Mouse (Mus musculus): ENCODE data around the gene AL732309.1. TPM values are rescaled to one million over a fixed set of nuclear protein-coding genes. Genes with fewer than 3 reads are reported as not detected.

Gene AL732309.1
- polyA plus RNA-seq, 1 experiment from 2014 or later = 5.0 TPM

- ATAC-seq (replicated peaks; ENCODE audit: low FRiP score, low TSS enrichment, low read depth) = no peak
- Histone ChIP-seq H3K27ac (ENCODE audit: low read depth) (no peak overlapping the region), H3K27me3 (replicated peaks; ENCODE audit: control insufficient read depth, insufficient read depth, low read length) (peaks cover 22% of the 10 kb centered on the region), H3K4me1 (replicated peaks; ENCODE audit: control insufficient read depth, insufficient read depth, low read length) (peaks cover 6% of the 10 kb centered on the region; the same call in 1 of the 2 replicates), H3K9ac (ENCODE audit: low read length) (no peak overlapping the region), H3K9me3 (ENCODE audit: control insufficient read depth, low read length) (no peaks in the 10 kb centered on the region), H3K4me3 (ENCODE audit: low read depth, low read length) (no peak overlapping the region), H3K4me2 (ENCODE audit: low read length) (no peak overlapping the region), H3K36me3 (ENCODE audit: control insufficient read depth, insufficient read depth, low read length) (no peaks in the 10 kb centered on the region)
- no peak for DNase-seq (ENCODE audit: low spot score)
- 89% methylated on average over 3 of the region's 3 CpGs for WGBS
These were observed 6.9 kb downstream of the AL732309.1 start for GRCm38 (mm10) chr2:25239766-25240165.

GRCm38 (mm10) chr2:25238106-25238505 is 8.6 kb downstream of the AL732309.1 start:
- H3K27ac ChIP-seq (ENCODE audit: low read depth) = no peak overlapping the region
- peaks cover 6% of the 10 kb centered on the region; the same call in 1 of the 2 replicates for H3K4me1 ChIP-seq (replicated peaks; ENCODE audit: control insufficient read depth, insufficient read depth, low read length)
- no peak overlapping the region for H3K4me3 ChIP-seq (ENCODE audit: low read depth, low read length)
- ATAC-seq (replicated peaks; ENCODE audit: low FRiP score, low TSS enrichment, low read depth) = no peak
- H3K27me3 ChIP-seq (replicated peaks; ENCODE audit: control insufficient read depth, insufficient read depth, low read length) = peaks cover 21% of the 10 kb centered on the region
- no peak for DNase-seq (ENCODE audit: low spot score)
- H3K36me3 ChIP-seq (ENCODE audit: control insufficient read depth, insufficient read depth, low read length) = no peaks in the 10 kb centered on the region
- H3K9me3 ChIP-seq (ENCODE audit: control insufficient read depth, low read length) = no peaks in the 10 kb centered on the region
- H3K4me2 ChIP-seq (ENCODE audit: low read length) = no peak overlapping the region
- no peak overlapping the region for H3K9ac ChIP-seq (ENCODE audit: low read length)

- peaks cover 6% of the 10 kb centered on the region; the same call in 1 of the 2 replicates for H3K4me1 ChIP-seq (replicated peaks; ENCODE audit: control insufficient read depth, insufficient read depth, low read length)
- ATAC-seq (replicated peaks; ENCODE audit: low FRiP score, low TSS enrichment, low read depth) (no peak), DNase-seq (ENCODE audit: low spot score) (no peak)
- no peak overlapping the region for H3K9ac ChIP-seq (ENCODE audit: low read length)
- H3K4me2 ChIP-seq (ENCODE audit: low read length) = no peak overlapping the region
- no peak overlapping the region for H3K27ac ChIP-seq (ENCODE audit: low read depth)
- H3K9me3 ChIP-seq (ENCODE audit: control insufficient read depth, low read length) = no peaks in the 10 kb centered on the region
- H3K4me3 ChIP-seq (ENCODE audit: low read depth, low read length) = no peak overlapping the region
- WGBS = 56% methylated on average over 4 of the region's 4 CpGs
- H3K36me3 ChIP-seq (ENCODE audit: control insufficient read depth, insufficient read depth, low read length) = no peaks in the 10 kb centered on the region
- H3K27me3 ChIP-seq (replicated peaks; ENCODE audit: control insufficient read depth, insufficient read depth, low read length) = peaks cover 16% of the 10 kb centered on the region
These were observed 9.1 kb downstream of the AL732309.1 start for GRCm38 (mm10) chr2:25237522-25237921.

GRCm38 (mm10) chr2:25236614-25237013 is 10.0 kb downstream of the AL732309.1 start, which contains the start of gene Rnf224:
TSS of gene Rnf224 (minus strand) at chr2:25236787.
- Histone ChIP-seq H3K4me2 (ENCODE audit: low read length) (no peak within 1 kb of the TSS), H3K27me3 (replicated peaks; ENCODE audit: control insufficient read depth, insufficient read depth, low read length) (peaks cover 7% of the 10 kb centered on the region), H3K4me1 (replicated peaks; ENCODE audit: control insufficient read depth, insufficient read depth, low read length) (peaks cover 6% of the 10 kb centered on the region; the same call in 1 of the 2 replicates), H3K27ac (ENCODE audit: low read depth) (no peak within 1 kb of the TSS), H3K4me3 (ENCODE audit: low read depth, low read length) (no peak within 1 kb of the TSS), H3K9me3 (ENCODE audit: control insufficient read depth, low read length) (no peaks in the 10 kb centered on the region), H3K36me3 (ENCODE audit: control insufficient read depth, insufficient read depth, low read length) (no peaks in the 10 kb centered on the region), H3K9ac (ENCODE audit: low read length) (no peak within 1 kb of the TSS)
- ATAC-seq (replicated peaks; ENCODE audit: low FRiP score, low TSS enrichment, low read depth) (no peak), DNase-seq (ENCODE audit: low spot score) (no peak)
- 31% methylated on average over 8 of the region's 8 CpGs for WGBS

GRCm38 (mm10) chr2:25234551-25235220 is 12.0 kb downstream of the AL732309.1 start:
- no peak overlapping the region for H3K4me3 ChIP-seq (ENCODE audit: low read depth, low read length)
- no peak for ATAC-seq (replicated peaks; ENCODE audit: low FRiP score, low TSS enrichment, low read depth)
- no peaks in the 10 kb centered on the region for H3K36me3 ChIP-seq (ENCODE audit: control insufficient read depth, insufficient read depth, low read length)
- no peaks in the 10 kb centered on the region for H3K27me3 ChIP-seq (replicated peaks; ENCODE audit: control insufficient read depth, insufficient read depth, low read length)
- WGBS = 57% methylated on average over 5 of the region's 5 CpGs
- no peak overlapping the region for H3K4me2 ChIP-seq (ENCODE audit: low read length)
- H3K4me1 ChIP-seq (replicated peaks; ENCODE audit: control insufficient read depth, insufficient read depth, low read length) = no peaks in the 10 kb centered on the region
- no peak overlapping the region for H3K9ac ChIP-seq (ENCODE audit: low read length)
- no peak for DNase-seq (ENCODE audit: low spot score)
- no peak overlapping the region for H3K27ac ChIP-seq (ENCODE audit: low read depth)
- no peaks in the 10 kb centered on the region for H3K9me3 ChIP-seq (ENCODE audit: control insufficient read depth, low read length)

GRCm38 (mm10) chr2:25234050-25234449 is 12.6 kb downstream of the AL732309.1 start, which contains the start of gene Slc34a3:
TSS of gene Slc34a3 (minus strand) at chr2:25234364.
- Histone ChIP-seq H3K4me3 (ENCODE audit: low read depth, low read length) (no peak within 1 kb of the TSS), H3K36me3 (ENCODE audit: control insufficient read depth, insufficient read depth, low read length) (no peaks in the 10 kb centered on the region), H3K9me3 (ENCODE audit: control insufficient read depth, low read length) (no peaks in the 10 kb centered on the region), H3K27me3 (replicated peaks; ENCODE audit: control insufficient read depth, insufficient read depth, low read length) (no peaks in the 10 kb centered on the region), H3K9ac (ENCODE audit: low read length) (no peak within 1 kb of the TSS), H3K4me1 (replicated peaks; ENCODE audit: control insufficient read depth, insufficient read depth, low read length) (no peaks in the 10 kb centered on the region), H3K4me2 (ENCODE audit: low read length) (no peak within 1 kb of the TSS), H3K27ac (ENCODE audit: low read depth) (no peak within 1 kb of the TSS)
- DNase-seq (ENCODE audit: low spot score) (no peak), ATAC-seq (replicated peaks; ENCODE audit: low FRiP score, low TSS enrichment, low read depth) (no peak; the same call in 1 of the 2 replicates)
- 65% methylated on average over 3 of the region's 3 CpGs for WGBS

GRCm38 (mm10) chr2:25233421-25233820 is 13.2 kb downstream of the AL732309.1 start:
- ATAC-seq (replicated peaks; ENCODE audit: low FRiP score, low TSS enrichment, low read depth) (no peak), DNase-seq (ENCODE audit: low spot score) (no peak)
- no peaks in the 10 kb centered on the region for H3K4me1 ChIP-seq (replicated peaks; ENCODE audit: control insufficient read depth, insufficient read depth, low read length)
- H3K9ac ChIP-seq (ENCODE audit: low read length) = no peak overlapping the region
- H3K36me3 ChIP-seq (ENCODE audit: control insufficient read depth, insufficient read depth, low read length) = no peaks in the 10 kb centered on the region
- no peaks in the 10 kb centered on the region for H3K9me3 ChIP-seq (ENCODE audit: control insufficient read depth, low read length)
- no peak overlapping the region for H3K4me3 ChIP-seq (ENCODE audit: low read depth, low read length)
- H3K27ac ChIP-seq (ENCODE audit: low read depth) = no peak overlapping the region
- H3K27me3 ChIP-seq (replicated peaks; ENCODE audit: control insufficient read depth, insufficient read depth, low read length) = no peaks in the 10 kb centered on the region
- 73% methylated on average over 4 of the region's 4 CpGs for WGBS
- no peak overlapping the region for H3K4me2 ChIP-seq (ENCODE audit: low read length)

- ATAC-seq (replicated peaks; ENCODE audit: low FRiP score, low TSS enrichment, low read depth) = no peak
- H3K36me3 ChIP-seq (ENCODE audit: control insufficient read depth, insufficient read depth, low read length) = no peaks in the 10 kb centered on the region
- WGBS = 60% methylated on average over 12 of the region's 12 CpGs
These were observed 15.6 kb downstream of the AL732309.1 start for GRCm38 (mm10) chr2:25231038-25231437.

GRCm38 (mm10) chr2:25230581-25230980 is 16.1 kb downstream of the AL732309.1 start:
- no peak for DNase-seq (ENCODE audit: low spot score)
- H3K9me3 ChIP-seq (ENCODE audit: control insufficient read depth, low read length) = no peaks in the 10 kb centered on the region
- no peak overlapping the region for H3K4me3 ChIP-seq (ENCODE audit: low read depth, low read length)
- H3K4me2 ChIP-seq (ENCODE audit: low read length) = no peak overlapping the region
- H3K36me3 ChIP-seq (ENCODE audit: control insufficient read depth, insufficient read depth, low read length) = no peaks in the 10 kb centered on the region
- 0 out of 2 replicates have a peak, but pooled peaks cover 2% of the 10 kb centered on the region for H3K4me1 ChIP-seq (replicated peaks; ENCODE audit: control insufficient read depth, insufficient read depth, low read length)
- no peak overlapping the region for H3K27ac ChIP-seq (ENCODE audit: low read depth)
- 90% methylated on average over 7 of the region's 7 CpGs for WGBS
- no peak overlapping the region for H3K9ac ChIP-seq (ENCODE audit: low read length)
- no peaks in the 10 kb centered on the region for H3K27me3 ChIP-seq (replicated peaks; ENCODE audit: control insufficient read depth, insufficient read depth, low read length)
- ATAC-seq (replicated peaks; ENCODE audit: low FRiP score, low TSS enrichment, low read depth) = no peak

More at GRCm38 (mm10) chr2:25231038-25231437, 15.6 kb downstream of the AL732309.1 start:
- Histone ChIP-seq H3K4me3 (ENCODE audit: low read depth, low read length) (no peak overlapping the region), H3K9ac (ENCODE audit: low read length) (no peak overlapping the region), H3K4me1 (replicated peaks; ENCODE audit: control insufficient read depth, insufficient read depth, low read length) (no peaks in the 10 kb centered on the region), H3K27ac (ENCODE audit: low read depth) (no peak overlapping the region), H3K4me2 (ENCODE audit: low read length) (no peak overlapping the region), H3K9me3 (ENCODE audit: control insufficient read depth, low read length) (no peaks in the 10 kb centered on the region), H3K27me3 (replicated peaks; ENCODE audit: control insufficient read depth, insufficient read depth, low read length) (no peaks in the 10 kb centered on the region)
- no peak for DNase-seq (ENCODE audit: low spot score)
